Mouse (Mus musculus): Measurements from ENCODE around the gene Eps8l2.

- TF ChIP-seq CTCF (IDR thresholded peaks at IDR 0.05) (no peak), EP300 (IDR thresholded peaks at IDR 0.05) (no peak)
These were observed 53.2 kb downstream of the Eps8l2 start, which contains the start of gene Taldo1 for GRCm38 (mm10) chr7:141391625-141392551.
